Mouse (Mus musculus) mouse embryonic stem cell (cell line): ENCODE measurements around the gene 1700012A03Rik.

ENCODE experiments used
- in situ Hi-C, 2 experiments: fragments of 300-500 bp; cut with MboI; formaldehyde crosslinking; loops; 1 replicate in 1 of 2; 3 replicates in 1 of 2; pipeline ENCODE4 v1.14.3; 2019 to 2020; ENCODE audit warnings: low sequenced_read_pairs in 2 of 2, low pct_unique_long_range_greater_than_20kb in 1 of 2, mixed read lengths in 1 of 2; ENCODE audit not compliant: unreplicated experiment in 1 of 2

Gene 1700012A03Rik

DNA sequence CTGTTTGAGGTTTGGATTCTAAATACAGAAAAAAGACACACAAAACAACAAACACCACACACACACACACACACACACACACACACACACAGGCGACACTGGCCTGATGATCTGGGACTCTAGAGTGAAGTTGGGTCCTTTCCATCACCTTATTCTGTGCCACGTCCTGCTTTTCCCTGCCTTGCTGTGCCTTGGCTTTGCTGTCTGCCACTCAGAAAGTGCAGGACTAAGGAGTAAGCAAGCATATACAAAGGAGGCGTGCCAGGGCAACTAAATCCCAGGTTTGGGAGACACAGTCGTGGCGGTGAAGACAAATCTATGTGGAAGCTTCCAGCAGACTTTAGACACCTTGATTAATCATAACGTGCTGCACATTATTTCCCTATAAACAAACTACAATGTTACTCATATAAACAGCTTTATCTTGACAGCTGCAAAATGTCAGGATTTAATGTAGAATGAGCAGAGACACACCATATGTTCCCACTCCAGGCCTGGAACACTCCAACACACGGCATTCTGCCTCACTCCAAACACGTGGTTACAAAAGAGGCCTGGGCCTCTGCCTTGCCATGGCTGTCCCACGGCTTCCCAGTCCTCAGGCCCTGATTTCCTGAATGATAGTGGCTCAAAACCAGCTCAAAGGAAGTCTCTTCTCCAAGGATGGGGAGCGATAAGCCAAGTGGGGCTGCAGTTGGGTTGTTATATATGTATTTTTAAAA is 15.9 kb downstream of the 1700012A03Rik start:
- in situ Hi-C loops = no loop called here

DNA sequence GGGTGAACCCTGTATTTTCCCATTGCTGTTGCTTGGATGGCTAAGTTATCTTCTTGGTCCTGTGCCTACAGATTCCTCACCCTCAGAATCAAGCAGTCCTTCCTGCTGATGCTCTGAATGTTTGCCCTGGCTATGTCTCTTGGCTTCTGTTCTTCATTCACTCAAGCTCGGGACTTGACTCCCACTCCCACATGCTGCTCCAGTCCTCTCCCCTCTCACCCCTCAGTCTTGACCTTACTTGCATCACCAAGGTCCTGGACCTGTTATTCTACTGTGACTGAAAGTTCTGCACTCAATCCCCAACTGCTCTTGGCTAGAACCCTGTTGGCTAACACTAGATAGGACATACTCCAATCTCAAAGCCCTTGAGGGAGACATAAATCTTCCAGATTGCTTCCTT is 22.1 kb downstream of the 1700012A03Rik start:
- in situ Hi-C loops = no loop called here

DNA sequence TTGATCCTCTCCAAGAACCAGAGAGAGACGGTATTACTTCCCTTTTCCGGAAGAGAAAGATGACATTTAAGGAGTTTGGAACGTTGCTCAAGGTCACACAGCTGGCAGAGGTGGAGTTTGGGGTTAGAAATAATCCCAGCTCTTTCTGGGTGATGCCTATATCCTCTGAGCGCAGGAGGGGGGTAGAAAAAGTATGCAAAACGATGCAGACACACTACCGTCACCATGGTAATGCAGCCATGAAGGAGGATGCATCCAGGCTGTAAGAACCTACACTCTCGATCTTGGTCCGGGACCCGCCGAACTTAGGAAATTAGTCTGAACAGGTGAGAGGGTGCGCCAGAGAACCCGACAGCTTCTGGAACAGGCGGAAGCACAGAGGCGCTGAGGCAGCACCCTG is 43.3 kb downstream of the 1700012A03Rik start:
- in situ Hi-C loops = no loop called here

DNA sequence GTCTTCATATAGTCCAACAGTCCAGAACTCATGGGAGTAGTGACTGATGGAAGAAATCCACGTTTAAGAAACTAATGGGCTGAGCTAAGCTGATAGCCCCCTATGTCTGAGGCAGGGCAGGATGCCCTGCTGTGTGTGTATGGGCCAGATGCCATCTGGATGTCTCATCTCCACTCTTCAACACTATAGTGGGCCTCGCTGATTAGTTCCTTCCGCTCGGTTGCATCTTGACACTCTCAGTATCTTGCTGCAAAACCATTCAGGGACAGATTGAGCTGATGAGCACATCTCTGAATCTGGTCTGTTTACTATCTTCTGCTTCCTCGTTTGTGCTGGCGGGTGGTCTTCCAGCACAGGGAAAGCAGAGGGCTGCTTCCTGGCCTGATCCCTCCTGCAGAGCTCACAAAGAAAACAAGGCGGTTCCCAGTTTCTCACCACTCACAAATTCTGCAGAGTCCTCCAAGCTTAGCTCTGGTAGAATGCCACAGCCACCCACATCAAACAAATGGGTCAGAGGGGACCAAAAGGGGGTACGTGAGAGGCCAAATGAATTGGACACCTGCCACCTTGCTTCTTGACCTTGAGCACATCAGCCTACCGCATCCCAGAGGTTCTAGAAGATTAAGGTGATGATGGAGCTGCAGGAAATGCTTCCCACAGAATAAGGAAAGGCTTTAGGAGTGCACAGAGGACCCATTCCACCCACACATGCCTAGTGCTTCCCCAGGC is 55.7 kb downstream of the 1700012A03Rik start:
- in situ Hi-C loops = no loop called here
